Mouse (Mus musculus): Measurements from ENCODE around the gene Plscr5.
"Not testable (repeated sequence)": the region's sequence is repeated elsewhere in the genome, so short reads cannot be mapped to it uniquely, and the experiment has no call there.

Plscr5 gene

GRCm38 (mm10) chr9:92192636-92193035 lies at the start of gene Plscr5:
TSS of gene Plscr5 (plus strand) at chr9:92192936.
- DNase-seq (ENCODE audit: extremely low read depth, low read depth), result not testable (repeated sequence)

- peak; percentile 14 for DNase-seq (ENCODE audit: extremely low read depth, low read depth)
Observed at GRCm38 (mm10) chr9:92147555-92148248, 45.0 kb upstream of the Plscr5 start.

- no peak for DNase-seq (ENCODE audit: extremely low read depth, low read depth)
Observed at GRCm38 (mm10) chr9:92162213-92162612, 30.5 kb upstream of the Plscr5 start.

GRCm38 (mm10) chr9:92173318-92173985 lies 19.3 kb upstream of the Plscr5 start:
- no peak for DNase-seq (ENCODE audit: extremely low read depth, low read depth)

GRCm38 (mm10) chr9:92174176-92175075 lies 18.3 kb upstream of the Plscr5 start:
- no peak for DNase-seq (ENCODE audit: extremely low read depth, low read depth)

- no peak for DNase-seq (ENCODE audit: extremely low read depth, low read depth)
Observed at GRCm38 (mm10) chr9:92178861-92179469, 13.8 kb upstream of the Plscr5 start.

GRCm38 (mm10) chr9:92191295-92191694 lies 1.4 kb upstream of the Plscr5 start:
- DNase-seq (ENCODE audit: extremely low read depth, low read depth), result no peak

- no peak for DNase-seq (ENCODE audit: extremely low read depth, low read depth)
Observed at GRCm38 (mm10) chr9:92198408-92198807, 5.7 kb downstream of the Plscr5 start.

- no peak for DNase-seq (ENCODE audit: extremely low read depth, low read depth)
Observed at GRCm38 (mm10) chr9:92199564-92199963, 6.8 kb downstream of the Plscr5 start.

- no peak for DNase-seq (ENCODE audit: extremely low read depth, low read depth)
Observed at GRCm38 (mm10) chr9:92204397-92204796, 11.7 kb downstream of the Plscr5 start.

GRCm38 (mm10) chr9:92207307-92207706 lies 14.6 kb downstream of the Plscr5 start:
- peak; percentile 69 for DNase-seq (ENCODE audit: extremely low read depth, low read depth)

- no peak for DNase-seq (ENCODE audit: extremely low read depth, low read depth)
Observed at GRCm38 (mm10) chr9:92207757-92208156, 15.0 kb downstream of the Plscr5 start.

GRCm38 (mm10) chr9:92209850-92210249 lies 17.1 kb downstream of the Plscr5 start:
- no peak for DNase-seq (ENCODE audit: extremely low read depth, low read depth)

GRCm38 (mm10) chr9:92210386-92210967 lies 17.7 kb downstream of the Plscr5 start:
- no peak for DNase-seq (ENCODE audit: extremely low read depth, low read depth)

GRCm38 (mm10) chr9:92211048-92211447 lies 18.3 kb downstream of the Plscr5 start:
- DNase-seq (ENCODE audit: extremely low read depth, low read depth), result no peak

- no peak for DNase-seq (ENCODE audit: extremely low read depth, low read depth)
Observed at GRCm38 (mm10) chr9:92217484-92217883, 24.7 kb downstream of the Plscr5 start.

GRCm38 (mm10) chr9:92217896-92218295 lies 25.2 kb downstream of the Plscr5 start:
- no peak for DNase-seq (ENCODE audit: extremely low read depth, low read depth)

GRCm38 (mm10) chr9:92220151-92220550 lies 27.4 kb downstream of the Plscr5 start:
- DNase-seq (ENCODE audit: extremely low read depth, low read depth), result peak; percentile 66

GRCm38 (mm10) chr9:92221480-92221879 lies 28.7 kb downstream of the Plscr5 start:
- DNase-seq (ENCODE audit: extremely low read depth, low read depth), result no peak

- DNase-seq (ENCODE audit: extremely low read depth, low read depth), result no peak
Observed at GRCm38 (mm10) chr9:92224598-92225231, 32.0 kb downstream of the Plscr5 start.

Measured in MEL-GATA-1-ER (cell line).